Mouse (Mus musculus) testis, adult 2 months (tissue): Measurements from ENCODE around the gene Lpar1. TPM values are rescaled to one million over a fixed set of nuclear protein-coding genes. Genes with fewer than 3 reads are reported as not detected.

Experiments
- H3K27ac ChIP-seq: fragments of 200-500 bp; 2 replicates; pipeline ENCODE4 v1.5.1; 2012; ENCODE audit warnings: low read depth, low read length; ENCODE audit not compliant: control insufficient read depth, insufficient read depth
- H3K27me3 ChIP-seq: fragments of 200-500 bp; 2 replicates; pipeline ENCODE4 v1.6.1; 2012; ENCODE audit warnings: mild to moderate bottlenecking, low read length, moderate library complexity; ENCODE audit not compliant: control insufficient read depth, insufficient read depth
- H3K36me3 ChIP-seq: fragments of 200-500 bp; 2 replicates; pipeline ENCODE4 v1.6.1; 2012; ENCODE audit warnings: mild to moderate bottlenecking, low read length; ENCODE audit not compliant: control insufficient read depth, insufficient read depth
- H3K4me1 ChIP-seq: fragments of 200-500 bp; 2 replicates; pipeline ENCODE4 v1.6.1; 2012; ENCODE audit warnings: low read length; ENCODE audit not compliant: control insufficient read depth, insufficient read depth
- H3K4me3 ChIP-seq: fragments of 200-500 bp; 2 replicates; pipeline ENCODE4 v1.5.1; 2012; ENCODE audit warnings: low read depth, mild to moderate bottlenecking, low read length, moderate library complexity, mixed read lengths; ENCODE audit not compliant: control insufficient read depth
- CTCF ChIP-seq: fragments of 200-500 bp; IDR thresholded peaks from 2 replicates; pipeline ENCODE4 v1.5.1; 2012; ENCODE audit warnings: low read depth, mild to moderate bottlenecking, inconsistent platforms, low read length, moderate library complexity; ENCODE audit not compliant: control insufficient read depth, insufficient read depth, insufficient replicate concordance
- POLR2A ChIP-seq: fragments of 200-500 bp; IDR thresholded peaks from 2 replicates; pipeline ENCODE4 v1.6.1; 2012; ENCODE audit warnings: low read depth, mild to moderate bottlenecking, inconsistent platforms, low read length, moderate library complexity; ENCODE audit not compliant: control insufficient read depth
- polyA plus RNA-seq: library from polyadenylated mRNA; depleted of rRNA; stranded (reverse); fragments of >200 nt; gene quantifications from 2 replicates; pipeline ENCODE4 v1.2.3, GENCODE M21; 2012

Gene Lpar1
- polyA plus RNA-seq, 1 experiment, result 43.6 TPM

- H3K4me3 ChIP-seq, result no peak overlapping the region
- H3K36me3 ChIP-seq, result no peaks in the 10 kb centered on the region
- H3K27me3 ChIP-seq, result no peaks in the 10 kb centered on the region
- no peak overlapping the region for H3K27ac ChIP-seq
- H3K4me1 ChIP-seq, result no peaks in the 10 kb centered on the region; the same call in 1 of the 2 replicates
- TF ChIP-seq CTCF (no peak), POLR2A (no peak)
Measured at GRCm38 (mm10) chr4:58507536-58507935, 46.2 kb downstream of the Lpar1 start.

- no peaks in the 10 kb centered on the region for H3K4me1 ChIP-seq
- no peaks in the 10 kb centered on the region for H3K27me3 ChIP-seq
- H3K36me3 ChIP-seq, result no peaks in the 10 kb centered on the region
- TF ChIP-seq CTCF (no peak), POLR2A (no peak)
- H3K27ac ChIP-seq, result no peak overlapping the region
- no peak overlapping the region for H3K4me3 ChIP-seq
Measured at GRCm38 (mm10) chr4:58506539-58507527, 46.9 kb downstream of the Lpar1 start.

DNA sequence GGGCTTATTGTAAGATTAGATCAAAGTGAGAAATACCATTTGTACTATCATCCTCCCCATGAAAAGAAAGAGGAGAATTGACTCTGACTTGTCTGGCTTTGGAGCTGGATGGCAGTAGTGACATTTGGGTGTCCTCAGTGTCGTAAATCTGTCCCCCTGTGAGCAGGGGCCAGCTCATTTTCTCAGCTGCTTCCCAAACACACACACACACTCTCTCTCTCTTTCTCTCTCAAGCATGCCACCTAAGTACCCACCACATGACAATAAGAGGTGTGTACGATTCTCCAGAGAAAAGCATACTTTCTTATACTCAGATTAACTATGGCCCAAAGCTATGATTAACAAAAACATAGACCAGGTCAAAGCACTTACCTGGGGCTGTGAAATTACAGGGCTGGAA, 49.4 kb downstream of the Lpar1 start:
- H3K4me3 ChIP-seq, result no peak overlapping the region
- no peaks in the 10 kb centered on the region for H3K4me1 ChIP-seq
- no peaks in the 10 kb centered on the region for H3K36me3 ChIP-seq
- TF ChIP-seq POLR2A, result no peak
- TF ChIP-seq CTCF, result no peak
- H3K27me3 ChIP-seq, result no peaks in the 10 kb centered on the region
- no peak overlapping the region for H3K27ac ChIP-seq

- no peak overlapping the region for H3K27ac ChIP-seq
- no peak overlapping the region for H3K4me3 ChIP-seq
- TF ChIP-seq POLR2A, result no peak
- TF ChIP-seq CTCF, result no peak
- no peaks in the 10 kb centered on the region for H3K4me1 ChIP-seq
- H3K36me3 ChIP-seq, result no peaks in the 10 kb centered on the region
- H3K27me3 ChIP-seq, result no peaks in the 10 kb centered on the region
Measured at GRCm38 (mm10) chr4:58501012-58501777, 52.5 kb downstream of the Lpar1 start.

DNA sequence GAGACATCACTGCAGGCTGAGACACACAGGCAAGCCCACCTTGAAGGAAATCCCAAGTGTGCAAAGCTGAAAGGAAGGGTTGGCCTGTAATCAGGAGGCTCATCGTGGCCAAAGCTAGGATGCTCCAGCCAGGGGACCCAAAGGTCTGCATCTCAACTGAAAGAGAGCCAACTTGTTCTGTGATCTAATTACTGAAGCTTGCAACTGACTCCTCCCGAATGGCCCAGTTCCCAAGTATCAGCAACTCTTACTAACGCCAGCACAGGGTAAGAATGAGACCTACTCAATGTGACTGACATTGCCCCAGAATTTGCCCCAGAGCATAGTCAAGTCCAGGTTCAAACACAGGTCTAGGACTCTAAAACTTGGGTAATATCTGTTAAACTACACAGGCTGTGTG, 53.9 kb downstream of the Lpar1 start:
- Histone ChIP-seq H3K4me3 (no peak overlapping the region), H3K27me3 (no peaks in the 10 kb centered on the region), H3K4me1 (no peaks in the 10 kb centered on the region), H3K27ac (no peak overlapping the region), H3K36me3 (no peaks in the 10 kb centered on the region)
- TF ChIP-seq CTCF (no peak), POLR2A (no peak)

DNA sequence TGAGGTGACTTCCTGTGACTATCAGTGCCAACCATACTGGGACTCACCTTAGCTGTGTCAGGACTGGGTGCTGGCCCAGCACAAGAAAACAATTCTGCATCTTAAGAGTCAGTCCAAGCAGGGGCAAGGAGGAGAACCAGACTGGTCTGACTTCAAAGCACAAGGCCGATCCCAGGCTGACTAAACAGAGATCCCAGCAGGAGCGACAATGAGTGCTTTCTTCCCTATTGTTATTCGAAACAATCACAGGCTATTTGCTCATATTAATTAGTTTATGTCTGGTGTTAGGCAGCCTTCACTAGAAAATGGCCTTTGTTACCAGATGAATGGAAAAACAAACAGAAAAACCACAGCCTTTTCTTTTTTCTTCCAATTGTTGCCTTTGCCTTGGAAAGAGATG, 54.5 kb downstream of the Lpar1 start:
- no peaks in the 10 kb centered on the region for H3K4me1 ChIP-seq
- H3K27me3 ChIP-seq, result no peaks in the 10 kb centered on the region
- no peak for TF ChIP-seq POLR2A
- TF ChIP-seq CTCF, result no peak
- H3K27ac ChIP-seq, result no peak overlapping the region
- no peak overlapping the region for H3K4me3 ChIP-seq
- no peaks in the 10 kb centered on the region for H3K36me3 ChIP-seq

DNA sequence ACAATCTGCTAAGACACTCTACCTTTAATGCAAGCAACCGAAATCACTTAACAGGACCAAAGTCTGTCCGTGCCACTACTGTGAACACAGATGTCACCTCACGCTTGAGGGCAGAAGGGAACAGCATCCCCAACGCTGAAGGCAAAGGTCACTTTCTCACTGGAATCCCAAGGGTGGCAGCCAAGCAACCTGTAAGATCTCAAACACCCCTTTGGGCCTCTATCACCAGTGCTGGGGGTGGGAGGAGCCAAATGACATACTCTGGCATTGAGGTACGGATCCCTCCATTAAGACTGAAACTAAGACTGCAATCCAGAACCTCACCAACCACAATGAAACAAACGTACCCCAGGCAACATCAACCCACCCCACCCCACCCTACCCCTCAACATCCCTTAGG, 55.0 kb downstream of the Lpar1 start:
- no peaks in the 10 kb centered on the region for H3K27me3 ChIP-seq
- H3K4me1 ChIP-seq, result no peaks in the 10 kb centered on the region
- H3K4me3 ChIP-seq, result no peak overlapping the region
- no peaks in the 10 kb centered on the region for H3K36me3 ChIP-seq
- no peak overlapping the region for H3K27ac ChIP-seq
- TF ChIP-seq CTCF (no peak), POLR2A (no peak)
